Mouse (Mus musculus) stomach, postnatal 0 days (tissue): ENCODE measurements around the gene Urb2.

Source experiments
- CTCF ChIP-seq: IDR thresholded peaks from 2 replicates; pipeline ENCODE4 v1.5.1; 2016; ENCODE audit warnings: antibody characterized with exemption, low read depth, mild to moderate bottlenecking, moderate library complexity
- EP300 ChIP-seq: optimal IDR thresholded peaks from 2 replicates; pipeline ENCODE3; 2016; ENCODE audit warnings: antibody characterized with exemption

DNA sequence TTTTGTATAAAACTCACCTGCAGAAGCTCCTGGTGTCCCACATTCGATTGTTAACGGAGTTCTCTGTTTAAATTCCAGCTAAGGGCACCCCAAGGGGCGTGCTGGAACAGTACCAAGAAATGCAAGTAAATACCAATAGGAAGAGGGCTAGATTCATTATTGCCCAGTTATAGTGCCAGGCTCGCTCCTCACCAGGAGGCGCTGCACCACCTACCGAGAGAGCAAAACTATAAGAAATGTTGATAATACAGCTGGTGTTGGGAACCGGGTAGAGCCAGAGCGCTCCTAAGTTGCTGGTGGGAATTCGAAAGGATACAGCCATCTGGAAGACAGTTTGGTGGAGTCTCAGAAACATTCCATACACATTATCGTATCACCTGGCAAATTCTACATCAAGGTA lies 56.7 kb downstream of the Urb2 start:
- TF ChIP-seq CTCF, result peak; percentile 65
- no peak for TF ChIP-seq EP300
